ENCODE assay signal across 8 mouse cellular contexts in genomic region chr6:34475391-34475790, GRCm38 (mm10). TPM values are rescaled to one million over a fixed set of nuclear protein-coding genes. Genes with fewer than 3 reads are reported as not detected.
DNase-seq lines count a peak whose midpoint lies in the region; ATAC-seq and TF ChIP-seq lines count a peak whose summit lies in the region.

No protein-coding gene starts in this region.

- peaks cover 29% of the 10 kb centered on the region for H3K4me1 ChIP-seq in heart, embryonic 12.5 days (replicated peaks)
- H3K4me1 ChIP-seq in CH12.LX (ENCODE audit: control insufficient read depth in 1 of 2, insufficient read depth in 2 of 2) = peaks cover 11 to 32% of the 10 kb centered on the region in 2 experiments
- peaks cover 42% of the 10 kb centered on the region for H3K4me1 ChIP-seq in forebrain, embryonic 15.5 days
- H3K4me1 ChIP-seq in liver, embryonic 16.5 days (ENCODE audit: control insufficient read depth, low read depth, low read length) = peaks cover 68% of the 10 kb centered on the region

- TF ChIP-seq EP300 in CH12.LX (IDR thresholded peaks at IDR 0.05; ENCODE audit: low read length) = 0 out of 2 replicates have a peak, but pooled peaks have one; percentile 38

- H3K9ac ChIP-seq in heart, embryonic 12.5 days = 0 out of 2 replicates have a peak overlapping the region, but pooled peaks have one; percentile 52
- H3K9ac ChIP-seq in CH12.LX (ENCODE audit: insufficient read depth, low read depth) = peak overlapping the region; percentile 82
- H3K9ac ChIP-seq in forebrain, embryonic 15.5 days (replicated peaks) = peak overlapping the region; percentile 63
- peak overlapping the region; percentile 63 for H3K9ac ChIP-seq in liver, embryonic 16.5 days (ENCODE audit: low read depth, low read length)

- dilution Hi-C loops in CH12.LX (cut with MboI; ENCODE audit: extremely low pct_ligation_motif_present, extremely low pct_unique_long_range_greater_than_20kb, low sequenced_read_pairs) = no loop called here

- WGBS in heart, embryonic 12.5 days = 16% methylated on average over 6 of the region's 6 CpGs
- WGBS in forebrain, embryonic 15.5 days = 22% methylated on average over 6 of the region's 6 CpGs
- 3% methylated on average over 6 of the region's 6 CpGs for WGBS in liver, embryonic 16.5 days (ENCODE audit: insufficient replicate concordance)

- H3K27ac ChIP-seq in heart, embryonic 12.5 days (ENCODE audit: poor library complexity, severe bottlenecking) = no peak overlapping the region
- peak overlapping the region; percentile 26; the same call in 1 of the 2 replicates for H3K27ac ChIP-seq in CH12.LX (ENCODE audit: insufficient read depth, low read depth)
- peak overlapping the region; percentile 73; the same call in 1 of the 2 replicates for H3K27ac ChIP-seq in forebrain, embryonic 15.5 days (replicated peaks)
- peak overlapping the region; percentile 82 for H3K27ac ChIP-seq in liver, embryonic 16.5 days (ENCODE audit: low read length)

- in situ Hi-C loops in CH12.LX (cut with MboI; ENCODE audit: low pct_ligation_motif_present, low pct_unique_long_range_greater_than_20kb, low sequenced_read_pairs) = no loop called here

- intact Hi-C loops in heart, postnatal 36 days (cut with DNase I) = no loop called here
- intact Hi-C loops in left cerebral cortex, postnatal 25 days (cut with DNase I) = no loop called here

- no peak for ATAC-seq in heart, embryonic 12.5 days (ENCODE audit: insufficient number of reproducible peaks, low FRiP score)
- no peak for ATAC-seq in forebrain, embryonic 15.5 days (replicated peaks)
- ATAC-seq in liver, embryonic 16.5 days (ENCODE audit: low read depth) = no peak
- no peak for ATAC-seq in granulocyte monocyte progenitor cell, adult 5-6 weeks (replicated peaks; ENCODE audit: poor library complexity, severe bottlenecking)

- no peaks in the 10 kb centered on the region for H3K9me3 ChIP-seq in heart, embryonic 12.5 days (replicated peaks)
- no peaks in the 10 kb centered on the region for H3K9me3 ChIP-seq in CH12.LX (replicated peaks; ENCODE audit: low read length)
- H3K9me3 ChIP-seq in forebrain, embryonic 15.5 days = no peaks in the 10 kb centered on the region
- no peaks in the 10 kb centered on the region for H3K9me3 ChIP-seq in liver, embryonic 16.5 days (replicated peaks; ENCODE audit: control insufficient read depth, low read length)

- no peaks in the 10 kb centered on the region for H3K36me3 ChIP-seq in heart, embryonic 12.5 days
- H3K36me3 ChIP-seq in CH12.LX (replicated peaks in 1 of 2; ENCODE audit: control insufficient read depth in 1 of 2, insufficient read depth in 1 of 2, low read length in 1 of 2) = no peaks in the 10 kb centered on the region
- no peaks in the 10 kb centered on the region for H3K36me3 ChIP-seq in forebrain, embryonic 15.5 days
- no peaks in the 10 kb centered on the region for H3K36me3 ChIP-seq in liver, embryonic 16.5 days (ENCODE audit: control insufficient read depth, insufficient read depth)

- peak overlapping the region; percentile 57 for H3K4me3 ChIP-seq in heart, embryonic 12.5 days
- peak overlapping the region; percentile 40 to 72 (median 68) for H3K4me3 ChIP-seq in CH12.LX (replicated peaks in 1 of 3; ENCODE audit: low read depth in 2 of 3, low read length in 2 of 3, poor library complexity in 1 of 3)
- peak overlapping the region; percentile 57 for H3K4me3 ChIP-seq in forebrain, embryonic 15.5 days
- peak overlapping the region; percentile 80 for H3K4me3 ChIP-seq in liver, embryonic 16.5 days (ENCODE audit: low read depth, low read length)

- peaks cover 4% of the 10 kb centered on the region; the same call in 1 of the 2 replicates for H3K79me2 ChIP-seq in CH12.LX (replicated peaks; ENCODE audit: control insufficient read depth, extremely low read depth, insufficient read depth, poor library complexity, severe bottlenecking)

- peak overlapping the region; percentile 61 for H3K4me2 ChIP-seq in heart, embryonic 12.5 days
- peak overlapping the region; percentile 81 for H3K4me2 ChIP-seq in CH12.LX (ENCODE audit: insufficient read depth, low read depth, poor library complexity, severe bottlenecking)
- H3K4me2 ChIP-seq in forebrain, embryonic 15.5 days (replicated peaks) = peak overlapping the region; percentile 52
- H3K4me2 ChIP-seq in liver, embryonic 16.5 days (ENCODE audit: low read depth, low read length) = peak overlapping the region; percentile 48

- no peak for TF ChIP-seq RAD21 in CH12.LX (IDR thresholded peaks at IDR 0.05; ENCODE audit: low read depth, low read length)

- no peaks in the 10 kb centered on the region for H3K27me3 ChIP-seq in heart, embryonic 12.5 days (replicated peaks)
- H3K27me3 ChIP-seq in CH12.LX (replicated peaks) = no peaks in the 10 kb centered on the region
- no peaks in the 10 kb centered on the region for H3K27me3 ChIP-seq in forebrain, embryonic 15.5 days
- H3K27me3 ChIP-seq in liver, embryonic 16.5 days (ENCODE audit: control insufficient read depth, insufficient read depth, low read depth, low read length) = no peaks in the 10 kb centered on the region

- TF ChIP-seq POLR2A in CH12.LX (IDR thresholded peaks at IDR 0.05; ENCODE audit: low read depth, low read length) = no peak

- DNase-seq in heart, postnatal 36 days = no peak
- no peak for DNase-seq in CH12.LX (ENCODE audit: extremely low read depth)
- no peak for DNase-seq in yolk sac, embryonic 10.5 days (ENCODE audit: low spot score)
- no peak for DNase-seq in left cerebral cortex, postnatal 25 days (ENCODE audit: low spot score in 2 of 2)

- no peak for TF ChIP-seq CTCF in CH12.LX (conservative IDR thresholded peaks at IDR 0.05 in 1 of 2, IDR thresholded peaks at IDR 0.05 in 1 of 2; ENCODE audit: low read depth in 2 of 2, low read length in 2 of 2)

TF ChIP-seq in CH12.LX, 34 proteins besides CTCF, POLR2A, EP300 and RAD21:
- TF ChIP-seq BHLHE40 (IDR thresholded peaks at IDR 0.05; ENCODE audit: low read depth, low read length) (peak; percentile 81), MXI1 (IDR thresholded peaks at IDR 0.05; ENCODE audit: low read depth, low read length) (no peak), MYC (IDR thresholded peaks at IDR 0.05; ENCODE audit: low read depth, low read length) (peak; percentile 16; the same call in 1 of the 2 replicates), TBP (conservative IDR thresholded peaks at IDR 0.05; ENCODE audit: low read depth, low read length) (no peak)

RNA-seq across cellular contexts. Expression of gene Bpgm, which starts 0.6 kb away (rescaled TPM):
- polyA plus RNA-seq in heart, embryonic 12.5 days (2016; fragmentation: Nextera tagmentation; extraction: Ambion mirVana) = 78.0 and 85.2 TPM in 2 replicates
- 10 to 100 TPM; 54.7 to 59.1 TPM for total RNA-seq in heart, postnatal 36 days (2021)
- 12.7 and 15.8 TPM in 2 replicates for total RNA-seq in CH12.LX (2012; rRNA removed)
- total RNA-seq in CH12.LX (2014; rRNA removed) = 10.9 and 12.4 TPM in 2 replicates
- polyA plus RNA-seq in CH12.LX (2012; ENCODE audit: insufficient read length, low read depth) = 10.8 and 11.6 TPM in 2 replicates
- 64.8 and 73.0 TPM in 2 replicates for polyA plus RNA-seq in forebrain, embryonic 15.5 days (2015; fragmentation: Nextera tagmentation; extraction: Ambion mirVana)
- polyA plus RNA-seq in liver, embryonic 16.5 days (2015; fragmentation: Nextera tagmentation; extraction: Ambion mirVana) = 223 TPM in 2 replicates
- total RNA-seq in granulocyte monocyte progenitor cell, adult 5-6 weeks (2014; fragmentation: Nextera tagmentation) = 4.1 and 8.7 TPM in 2 replicates
- total RNA-seq in granulocyte monocyte progenitor cell, adult 5-6 weeks (2017) = 11.5 and 15.8 TPM in 2 replicates
- 10 to 100 TPM; 69.3 to 76.2 TPM for total RNA-seq in left cerebral cortex, postnatal 25 days (2021)
